Mouse (Mus musculus): ENCODE measurements around the gene Folr1. TPM values are rescaled to one million over a fixed set of nuclear protein-coding genes. Genes with fewer than 3 reads are reported as not detected.

The Folr1 gene
- polyA plus RNA-seq, 1 experiment, result 25.3 TPM

- peak; percentile 100 for DNase-seq (ENCODE audit: low read depth)
- TF ChIP-seq CTCF (IDR thresholded peaks at IDR 0.05; ENCODE audit: borderline replicate concordance, extremely low read depth, insufficient read depth, insufficient read length), result no peak
- TF ChIP-seq POLR2A (IDR thresholded peaks at IDR 0.05; ENCODE audit: borderline replicate concordance, extremely low read depth, insufficient read depth, insufficient read length, poor library complexity, severe bottlenecking), result 0 out of 2 replicates have a peak, but pooled peaks have one; percentile 33
These were observed 25.8 kb upstream of the Folr1 start for GRCm38 (mm10) chr7:101896104-101897066.

DNA sequence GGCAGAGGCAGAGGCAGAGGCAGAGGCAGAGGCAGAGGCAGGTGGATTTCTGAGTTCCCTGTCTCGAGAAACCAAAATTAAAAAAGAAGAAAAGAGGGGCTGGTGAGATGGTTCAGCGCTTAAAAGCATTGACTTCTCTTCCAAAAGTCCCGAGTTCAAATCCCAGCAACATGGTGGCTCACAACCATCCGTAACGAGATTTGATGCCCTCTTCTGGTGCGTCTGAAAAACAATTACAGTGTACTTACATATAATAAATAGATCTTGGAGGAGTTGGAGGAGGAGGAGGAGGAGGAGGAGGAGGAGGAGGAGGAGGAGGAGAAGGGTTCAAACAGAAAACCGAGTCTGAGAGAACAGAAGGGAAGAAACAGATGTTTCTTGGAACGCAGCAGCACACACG is 25.1 kb upstream of the Folr1 start:
- TF ChIP-seq CTCF (IDR thresholded peaks at IDR 0.05; ENCODE audit: borderline replicate concordance, extremely low read depth, insufficient read depth, insufficient read length) (no peak), POLR2A (IDR thresholded peaks at IDR 0.05; ENCODE audit: borderline replicate concordance, extremely low read depth, insufficient read depth, insufficient read length, poor library complexity, severe bottlenecking) (no peak)
- DNase-seq (ENCODE audit: low read depth), result no peak

DNA sequence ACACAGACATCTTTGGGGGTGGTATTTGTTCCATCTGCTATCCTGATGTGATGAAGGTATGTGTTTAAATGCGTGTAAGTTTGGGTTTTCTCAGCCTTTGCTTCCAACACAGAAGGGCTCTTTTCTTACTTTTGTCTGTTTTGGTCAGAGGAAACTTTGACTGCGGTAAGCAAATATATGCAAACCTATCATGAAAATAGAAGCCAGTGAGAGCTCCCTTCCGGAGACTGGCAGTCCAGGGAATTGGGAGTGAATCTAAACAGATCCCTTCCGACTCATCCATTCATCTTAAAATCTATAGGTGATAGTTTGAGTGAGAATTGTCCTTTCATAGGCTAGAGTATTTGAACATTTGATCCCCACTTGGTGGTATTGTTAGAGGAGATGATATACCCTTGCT is 17.9 kb upstream of the Folr1 start:
- TF ChIP-seq POLR2A (IDR thresholded peaks at IDR 0.05; ENCODE audit: borderline replicate concordance, extremely low read depth, insufficient read depth, insufficient read length, poor library complexity, severe bottlenecking), result no peak
- no peak for TF ChIP-seq CTCF (IDR thresholded peaks at IDR 0.05; ENCODE audit: borderline replicate concordance, extremely low read depth, insufficient read depth, insufficient read length)
- DNase-seq (ENCODE audit: low read depth), result no peak

DNA sequence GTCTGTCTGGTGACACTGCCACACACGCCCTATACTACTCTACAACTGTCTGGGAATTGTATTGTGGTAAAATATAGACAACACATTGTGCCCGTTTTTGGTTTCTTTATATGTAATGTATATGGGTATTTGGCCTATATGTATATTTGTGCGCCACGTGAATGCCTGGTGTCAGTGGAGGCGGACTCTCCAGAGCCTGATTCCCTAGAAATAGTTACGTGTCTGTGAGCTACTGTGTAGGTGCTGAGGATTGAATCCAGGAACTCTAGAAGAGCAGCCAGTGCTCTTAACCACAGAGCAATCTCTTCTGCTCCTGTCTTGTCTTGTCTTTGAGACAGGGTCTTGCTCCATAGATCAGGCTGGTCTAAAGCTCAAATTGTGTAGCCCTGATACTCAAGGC is 15.7 kb upstream of the Folr1 start:
- no peak for TF ChIP-seq POLR2A (IDR thresholded peaks at IDR 0.05; ENCODE audit: borderline replicate concordance, extremely low read depth, insufficient read depth, insufficient read length, poor library complexity, severe bottlenecking)
- no peak for TF ChIP-seq CTCF (IDR thresholded peaks at IDR 0.05; ENCODE audit: borderline replicate concordance, extremely low read depth, insufficient read depth, insufficient read length)

GRCm38 (mm10) chr7:101884160-101884559 is 13.6 kb upstream of the Folr1 start:
- no peak for TF ChIP-seq POLR2A (IDR thresholded peaks at IDR 0.05; ENCODE audit: borderline replicate concordance, extremely low read depth, insufficient read depth, insufficient read length, poor library complexity, severe bottlenecking)
- no peak for TF ChIP-seq CTCF (IDR thresholded peaks at IDR 0.05; ENCODE audit: borderline replicate concordance, extremely low read depth, insufficient read depth, insufficient read length)
- no peak for DNase-seq (ENCODE audit: low read depth)

More for the DNA sequence above, 15.7 kb upstream of the Folr1 start:
- no peak for DNase-seq (ENCODE audit: low read depth)

DNA sequence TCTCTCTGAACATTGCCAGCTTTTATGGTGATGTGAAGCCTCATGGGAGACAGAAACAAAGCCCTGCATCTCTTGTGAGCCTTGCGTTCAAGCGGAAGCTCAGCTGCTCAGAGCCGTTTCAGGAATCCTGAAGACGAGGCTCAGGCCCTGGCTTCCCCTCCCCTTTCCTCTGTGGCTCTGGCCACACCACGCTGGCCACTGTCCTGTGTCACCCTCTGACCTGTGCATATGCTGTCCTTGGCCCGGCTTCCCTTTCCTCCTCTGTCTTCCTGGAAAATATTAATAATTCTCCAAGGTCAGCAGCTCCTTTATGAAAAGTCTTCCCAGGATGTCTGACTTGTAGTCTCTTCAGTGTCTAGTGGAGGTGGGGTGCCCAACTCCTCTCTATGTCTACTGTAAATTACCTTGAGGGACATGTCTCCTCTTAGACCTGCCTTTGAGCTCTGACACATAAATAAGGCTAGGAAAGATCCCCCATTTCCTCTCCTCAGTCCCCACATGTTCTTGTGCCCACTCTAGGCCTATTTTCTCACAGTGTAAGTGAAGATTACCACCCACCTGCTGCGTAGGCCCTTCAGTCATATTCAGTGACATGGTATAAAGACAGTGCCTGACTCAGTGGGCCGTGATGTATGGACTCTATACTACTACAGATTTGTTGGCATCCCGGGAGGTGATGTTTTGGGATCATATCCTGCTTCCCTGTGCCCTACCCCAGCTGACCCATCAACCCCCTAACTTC is 12.0 kb upstream of the Folr1 start:
- no peak for DNase-seq (ENCODE audit: low read depth)
- TF ChIP-seq CTCF (IDR thresholded peaks at IDR 0.05; ENCODE audit: borderline replicate concordance, extremely low read depth, insufficient read depth, insufficient read length) (no peak), POLR2A (IDR thresholded peaks at IDR 0.05; ENCODE audit: borderline replicate concordance, extremely low read depth, insufficient read depth, insufficient read length, poor library complexity, severe bottlenecking) (no peak)

DNA sequence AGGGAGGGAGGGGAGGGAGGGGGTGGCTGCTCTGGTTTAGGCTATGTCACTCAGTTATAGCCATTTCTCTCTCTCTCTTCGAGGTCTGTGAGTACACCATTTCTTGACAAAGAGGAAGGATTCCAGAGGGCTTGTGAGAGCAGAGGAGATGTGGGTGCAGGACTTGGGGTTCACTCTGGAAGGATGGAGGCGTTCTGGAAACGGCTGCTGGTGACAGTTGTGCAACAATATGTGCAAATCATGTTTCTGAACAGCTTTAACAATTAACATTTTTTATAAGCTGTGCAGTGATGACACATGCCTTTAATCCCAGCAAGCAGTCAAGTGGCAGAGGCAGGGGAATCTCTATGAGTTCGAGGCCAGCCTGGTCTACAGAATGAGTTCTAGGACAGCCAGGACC is 10.3 kb upstream of the Folr1 start:
- DNase-seq (ENCODE audit: low read depth), result no peak
- TF ChIP-seq POLR2A (IDR thresholded peaks at IDR 0.05; ENCODE audit: borderline replicate concordance, extremely low read depth, insufficient read depth, insufficient read length, poor library complexity, severe bottlenecking), result no peak
- TF ChIP-seq CTCF (IDR thresholded peaks at IDR 0.05; ENCODE audit: borderline replicate concordance, extremely low read depth, insufficient read depth, insufficient read length), result no peak

DNA sequence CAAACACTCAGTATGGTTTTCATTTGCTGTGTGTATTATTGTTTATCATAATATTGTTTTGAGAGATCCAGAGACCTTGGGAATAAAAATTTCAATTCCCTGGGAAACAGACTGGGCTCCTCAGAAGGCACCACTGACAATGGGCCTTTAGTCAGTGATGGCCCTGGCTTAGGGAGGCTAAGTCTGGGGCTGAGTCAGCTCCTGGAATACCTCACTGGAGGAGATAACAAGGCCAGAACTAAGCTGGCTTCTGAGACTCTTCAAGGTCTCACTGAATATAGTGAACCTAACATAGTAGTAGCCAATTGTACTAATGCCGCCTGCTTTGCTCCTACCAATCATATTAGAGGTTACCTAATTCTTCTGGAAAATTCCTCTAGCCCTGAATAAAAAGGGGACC is 5.4 kb upstream of the Folr1 start:
- DNase-seq (ENCODE audit: low read depth), result no peak
- TF ChIP-seq POLR2A (IDR thresholded peaks at IDR 0.05; ENCODE audit: borderline replicate concordance, extremely low read depth, insufficient read depth, insufficient read length, poor library complexity, severe bottlenecking), result no peak
- TF ChIP-seq CTCF (IDR thresholded peaks at IDR 0.05; ENCODE audit: borderline replicate concordance, extremely low read depth, insufficient read depth, insufficient read length), result no peak

DNA sequence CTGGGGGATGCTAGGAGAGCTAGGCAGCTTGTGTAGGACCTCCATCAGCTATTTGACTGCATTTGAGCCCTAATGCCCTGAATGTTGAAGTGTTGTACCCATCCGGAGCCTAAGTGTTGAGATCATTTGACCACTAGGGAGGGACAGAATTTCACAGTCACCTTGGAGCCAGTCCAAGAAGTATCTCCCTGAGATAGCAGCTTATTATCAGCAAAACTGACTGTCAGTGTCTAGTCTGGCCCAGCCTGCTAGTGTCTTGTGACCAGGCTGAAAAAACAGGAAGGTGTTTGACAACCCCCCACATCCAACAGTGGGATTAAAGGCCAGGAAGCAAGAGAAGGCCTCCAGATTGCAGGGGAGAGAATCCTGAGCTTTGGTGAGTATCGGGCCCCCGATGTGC is 708 bp upstream of the Folr1 start:
- no peak for DNase-seq (ENCODE audit: low read depth)
- TF ChIP-seq CTCF (IDR thresholded peaks at IDR 0.05; ENCODE audit: borderline replicate concordance, extremely low read depth, insufficient read depth, insufficient read length) (no peak), POLR2A (IDR thresholded peaks at IDR 0.05; ENCODE audit: borderline replicate concordance, extremely low read depth, insufficient read depth, insufficient read length, poor library complexity, severe bottlenecking) (no peak)

GRCm38 (mm10) chr7:101869163-101869500 is 1.5 kb downstream of the Folr1 start:
- TF ChIP-seq CTCF (IDR thresholded peaks at IDR 0.05; ENCODE audit: borderline replicate concordance, extremely low read depth, insufficient read depth, insufficient read length) (no peak), POLR2A (IDR thresholded peaks at IDR 0.05; ENCODE audit: borderline replicate concordance, extremely low read depth, insufficient read depth, insufficient read length, poor library complexity, severe bottlenecking) (no peak)
- DNase-seq (ENCODE audit: low read depth), result peak; percentile 66
